Mouse (Mus musculus) megakaryocyte, embryonic 14.5 days (primary cell): ENCODE measurements around the gene Bbs12.

ENCODE experiments used
- FLI1 ChIP-seq: IDR thresholded peaks from 2 replicates; pipeline ENCODE4 v1.6.1; 2012; ENCODE audit warnings: low read length, inconsistent platforms, mixed read lengths
- GATA1 ChIP-seq: IDR thresholded peaks from 3 replicates; pipeline ENCODE4 v1.6.1; 2012; ENCODE audit warnings: mixed read lengths, low read length, inconsistent platforms, borderline replicate concordance

- no peak for TF ChIP-seq GATA1
- no peak for TF ChIP-seq FLI1
These were observed 41.1 kb upstream of the Bbs12 start for GRCm38 (mm10) chr3:37271209-37271608.
